Mouse (Mus musculus) brain, embryonic 14.5 days (tissue): ENCODE data around the gene Phldb3.

ENCODE experiments used
- CTCF ChIP-seq: fragments of 200-500 bp; IDR thresholded peaks from 2 replicates; pipeline ENCODE4 v1.5.1; 2012; ENCODE audit warnings: inconsistent platforms, mild to moderate bottlenecking, moderate library complexity, borderline replicate concordance; ENCODE audit not compliant: insufficient read depth, insufficient read length; ENCODE audit errors: extremely low read depth
- POLR2A ChIP-seq: fragments of 200-500 bp; IDR thresholded peaks from 2 replicates; pipeline ENCODE4 v1.6.1; 2012; ENCODE audit warnings: mild to moderate bottlenecking, inconsistent platforms, borderline replicate concordance; ENCODE audit not compliant: poor library complexity, insufficient read depth, insufficient read length, severe bottlenecking; ENCODE audit errors: extremely low read depth

DNA sequence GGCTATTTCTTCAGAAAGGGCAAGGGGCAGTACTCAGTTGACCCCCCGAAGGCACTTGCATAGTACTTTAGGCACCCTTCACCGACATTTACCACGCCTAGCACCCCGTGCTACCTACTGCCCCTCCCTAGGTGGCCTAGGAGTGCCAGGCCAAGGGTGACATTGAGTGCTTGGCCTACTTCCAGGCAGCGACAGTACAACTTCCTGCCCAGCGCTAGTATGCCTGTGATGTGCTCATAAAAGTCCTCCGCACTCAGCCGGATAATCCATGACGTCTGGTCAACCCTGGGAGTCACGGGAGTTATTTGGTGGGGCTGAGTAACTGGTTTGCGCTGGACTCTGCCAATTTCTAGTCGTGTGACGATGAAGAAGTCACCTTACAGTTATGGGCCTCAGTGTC is 22.2 kb upstream of the Phldb3 start:
- TF ChIP-seq POLR2A (no peak), CTCF (no peak)
